Mouse (Mus musculus): Measurements from ENCODE around the gene Ankrd11.

The Ankrd11 gene

GRCm38 (mm10) chr8:122960932-122961331, 81.1 kb downstream of the Ankrd11 start:
- DNase-seq, result peak; percentile 69

GRCm38 (mm10) chr8:122960323-122960722, 81.8 kb downstream of the Ankrd11 start:
- DNase-seq, result no peak

GRCm38 (mm10) chr8:122955997-122956396, 86.1 kb downstream of the Ankrd11 start:
- no peak for DNase-seq

GRCm38 (mm10) chr8:122955195-122955594, 86.9 kb downstream of the Ankrd11 start:
- DNase-seq, result no peak

- no peak for DNase-seq
Measured at GRCm38 (mm10) chr8:122954090-122954799, 87.8 kb downstream of the Ankrd11 start.

GRCm38 (mm10) chr8:122953028-122953427, 89.0 kb downstream of the Ankrd11 start:
- DNase-seq, result no peak

- no peak for DNase-seq
Measured at GRCm38 (mm10) chr8:122951456-122951855, 90.6 kb downstream of the Ankrd11 start.

- no peak for DNase-seq
Measured at GRCm38 (mm10) chr8:122949701-122950100, 92.4 kb downstream of the Ankrd11 start.

GRCm38 (mm10) chr8:122945775-122946174, 96.3 kb downstream of the Ankrd11 start:
- no peak for DNase-seq

- DNase-seq, result peak; percentile 50
Measured at GRCm38 (mm10) chr8:122942803-122943713, 99.0 kb downstream of the Ankrd11 start.

- DNase-seq, result peak; percentile 72
Measured at GRCm38 (mm10) chr8:122938591-122938990, 103.5 kb downstream of the Ankrd11 start.

- no peak for DNase-seq
Measured at GRCm38 (mm10) chr8:122938170-122938569, 103.9 kb downstream of the Ankrd11 start.

GRCm38 (mm10) chr8:122937545-122938053, 104.5 kb downstream of the Ankrd11 start:
- peak; percentile 47 for DNase-seq

- no peak for DNase-seq
Measured at GRCm38 (mm10) chr8:122935912-122936311, 106.2 kb downstream of the Ankrd11 start.

- DNase-seq, result no peak
Measured at GRCm38 (mm10) chr8:122935118-122935517, 107.0 kb downstream of the Ankrd11 start.

GRCm38 (mm10) chr8:122933973-122934372, 108.1 kb downstream of the Ankrd11 start:
- no peak for DNase-seq

GRCm38 (mm10) chr8:122932561-122932959, 109.5 kb downstream of the Ankrd11 start:
- no peak for DNase-seq

- DNase-seq, result no peak
Measured at GRCm38 (mm10) chr8:122931834-122932560, 110.1 kb downstream of the Ankrd11 start.

GRCm38 (mm10) chr8:122928631-122929224, 113.3 kb downstream of the Ankrd11 start:
- DNase-seq, result peak; percentile 27

- no peak for DNase-seq
Measured at GRCm38 (mm10) chr8:122927841-122928240, 114.2 kb downstream of the Ankrd11 start.

- DNase-seq, result no peak
Measured at GRCm38 (mm10) chr8:122926782-122927181, 115.3 kb downstream of the Ankrd11 start.

GRCm38 (mm10) chr8:122925939-122926722, 115.9 kb downstream of the Ankrd11 start:
- no peak for DNase-seq
